Mouse (Mus musculus) C2C12 (cell line): ENCODE measurements around the gene Sema4d. TPM values are rescaled to one million over a fixed set of nuclear protein-coding genes. Genes with fewer than 3 reads are reported as not detected.

Source experiments
- H3K27me3 ChIP-seq: one replicate; pipeline ENCODE4 v1.6.1; 2011; ENCODE audit not compliant: control insufficient read depth, insufficient read depth, insufficient read length
- H3K36me3 ChIP-seq: one replicate; pipeline ENCODE4 v1.6.1; 2011; ENCODE audit not compliant: control insufficient read depth, insufficient read depth
- H3K4me3 ChIP-seq: one replicate; pipeline ENCODE4 v1.5.1; 2011; ENCODE audit warnings: mild to moderate bottlenecking, control low read depth; ENCODE audit not compliant: poor library complexity, insufficient read depth, severe bottlenecking
- H3K79me2 ChIP-seq: one replicate; pipeline ENCODE4 v1.6.1; 2011; ENCODE audit not compliant: control insufficient read depth, insufficient read depth
- H3K79me3 ChIP-seq: one replicate; pipeline ENCODE4 v1.6.1; 2011; ENCODE audit warnings: low read depth, control low read depth
- H3ac ChIP-seq: one replicate; pipeline ENCODE3; 2011; ENCODE audit warnings: low read depth; ENCODE audit not compliant: control insufficient read depth, insufficient read length
- CEBPB ChIP-seq: IDR thresholded peaks from one replicate; pipeline ENCODE4 v1.6.1; 2011; ENCODE audit warnings: low read depth, mild to moderate bottlenecking, control low read depth, moderate library complexity
- CTCF ChIP-seq: IDR thresholded peaks from one replicate; pipeline ENCODE4 v1.5.1; 2011; ENCODE audit not compliant: control insufficient read depth, insufficient read depth, insufficient read length
- FOSL1 ChIP-seq: IDR thresholded peaks from one replicate; pipeline ENCODE4 v1.8.0; 2011; ENCODE audit warnings: mild to moderate bottlenecking, low read length; ENCODE audit not compliant: poor library complexity, insufficient read depth, severe bottlenecking
- MAX ChIP-seq: IDR thresholded peaks from one replicate; pipeline ENCODE4 v1.6.1; 2011; ENCODE audit warnings: mild to moderate bottlenecking, control low read depth
- MYOD1 ChIP-seq: IDR thresholded peaks from one replicate; pipeline ENCODE4 v1.6.1; 2011; ENCODE audit warnings: low read depth; ENCODE audit not compliant: control insufficient read depth, insufficient read length
- MYOG ChIP-seq: IDR thresholded peaks from one replicate; pipeline ENCODE4 v1.6.1; 2011; ENCODE audit not compliant: control insufficient read depth, insufficient read length; ENCODE audit errors: extremely low read depth
- USF1 ChIP-seq: IDR thresholded peaks from one replicate; pipeline ENCODE4 v1.6.1; 2011; ENCODE audit warnings: low read depth, mild to moderate bottlenecking, control low read depth, moderate library complexity
- polyA plus RNA-seq: library from polyadenylated mRNA; unstranded; fragments of >200 nt; fragmentation: generic; extraction: Trizol; gene quantifications from one replicate; pipeline ENCODE4 v1.2.1, GENCODE M21; 2012; ENCODE audit warnings: missing spikeins

The Sema4d gene
- polyA plus RNA-seq, 1 experiment, result 0.20 TPM

DNA sequence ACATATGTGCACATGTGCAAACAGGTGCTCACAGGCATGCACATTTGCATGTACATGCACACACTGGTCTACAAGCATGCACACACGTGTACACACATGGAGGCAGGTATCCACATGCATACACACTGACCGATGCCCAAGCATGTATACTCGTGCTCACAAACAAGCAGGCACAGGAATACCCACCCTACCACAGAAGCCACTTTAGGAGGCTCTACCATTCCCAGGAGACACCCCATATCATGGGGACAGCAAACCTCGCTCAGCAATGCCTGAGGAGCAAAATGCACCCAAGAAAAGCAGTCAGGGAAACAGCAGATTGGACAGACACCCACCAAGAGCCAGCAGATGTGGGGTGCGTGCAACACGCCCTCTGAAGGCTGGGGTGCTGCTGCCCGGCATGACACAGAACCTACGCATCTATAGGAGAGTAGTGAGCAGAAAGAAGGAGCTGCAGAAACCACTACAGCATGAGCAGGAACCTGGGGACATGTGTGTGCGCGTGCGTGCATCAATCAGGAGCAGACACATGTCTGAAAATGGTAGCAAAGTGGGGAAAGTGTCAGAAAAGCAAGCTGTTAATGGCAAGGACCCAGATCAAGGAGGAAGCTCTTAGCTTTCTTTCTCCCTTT lies 15.1 kb downstream of the Sema4d start:
- Histone ChIP-seq H3K79me2 (no peaks in the 10 kb centered on the region), H3K27me3 (peaks cover 5% of the 10 kb centered on the region), H3ac (no peak overlapping the region), H3K36me3 (no peaks in the 10 kb centered on the region), H3K79me3 (no peaks in the 10 kb centered on the region), H3K4me3 (no peak overlapping the region)
- TF ChIP-seq MYOD1 (no peak), FOSL1 (no peak), CEBPB (no peak), MAX (no peak), MYOG (no peak), CTCF (no peak), USF1 (no peak)

DNA sequence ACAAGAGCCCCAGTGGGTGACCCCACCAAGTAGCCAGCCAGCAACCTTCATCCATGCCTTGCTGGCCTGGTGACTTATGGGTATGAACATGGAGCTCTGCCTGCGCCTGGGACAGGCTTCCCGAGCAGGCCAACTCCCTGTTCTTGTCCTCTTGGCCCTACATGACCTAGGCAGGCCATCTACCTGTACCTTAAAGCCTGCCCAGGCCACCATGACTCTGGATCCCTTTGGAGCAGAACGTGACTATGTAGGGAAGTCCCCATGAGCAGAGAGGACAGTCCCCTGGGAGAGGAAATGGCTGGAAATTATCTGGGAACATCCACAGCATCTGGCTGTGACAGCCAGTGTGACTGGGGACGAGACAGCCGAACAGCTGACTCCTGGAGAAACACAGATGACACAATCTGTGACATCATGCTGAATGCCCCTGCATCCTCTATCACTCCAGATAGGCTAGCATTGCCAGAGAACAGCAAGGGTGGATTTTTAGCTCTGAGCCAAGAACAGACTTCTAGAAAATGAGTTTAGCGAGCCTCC lies 15.7 kb downstream of the Sema4d start:
- Histone ChIP-seq H3K79me2 (no peaks in the 10 kb centered on the region), H3ac (no peak overlapping the region), H3K27me3 (peaks cover 5% of the 10 kb centered on the region), H3K4me3 (no peak overlapping the region), H3K79me3 (no peaks in the 10 kb centered on the region), H3K36me3 (no peaks in the 10 kb centered on the region)
- TF ChIP-seq MAX (no peak), CEBPB (no peak), MYOG (no peak), CTCF (no peak)

- Histone ChIP-seq H3K4me3 (no peak overlapping the region), H3ac (no peak overlapping the region), H3K27me3 (peaks cover 3% of the 10 kb centered on the region), H3K36me3 (no peaks in the 10 kb centered on the region), H3K79me3 (no peaks in the 10 kb centered on the region), H3K79me2 (no peaks in the 10 kb centered on the region)
- TF ChIP-seq CEBPB (no peak), USF1 (no peak), MYOD1 (no peak), MYOG (no peak), MAX (no peak)
Observed at GRCm38 (mm10) chr13:51777048-51777737, 16.4 kb downstream of the Sema4d start.

DNA sequence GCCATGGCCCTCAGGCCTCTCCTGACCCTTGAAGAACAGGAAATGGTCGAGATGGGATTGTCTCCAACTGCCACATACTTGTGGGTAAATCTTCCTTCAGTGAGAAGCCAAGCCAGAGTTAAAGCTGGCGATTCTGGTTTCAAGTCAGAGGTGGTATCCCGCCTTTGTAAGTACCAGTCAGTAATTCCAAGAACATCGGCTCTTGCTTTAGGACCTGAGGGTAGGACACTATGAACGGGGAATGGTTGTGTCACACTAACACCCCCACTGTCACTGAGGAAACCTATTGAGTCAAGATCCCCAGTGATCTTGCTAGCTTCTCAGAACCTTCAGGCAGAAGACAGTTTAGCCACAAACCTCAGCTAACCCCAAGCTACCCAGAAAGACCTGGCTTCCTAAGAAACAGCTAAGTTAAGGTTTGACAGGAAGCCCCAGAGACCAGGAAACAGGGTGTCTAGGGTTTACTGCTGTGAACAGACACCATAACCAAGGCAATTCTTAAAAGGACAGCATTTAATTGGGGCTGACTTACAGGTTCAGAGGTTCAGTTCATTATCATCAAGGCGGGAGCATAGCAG lies 17.3 kb downstream of the Sema4d start:
- Histone ChIP-seq H3K79me3 (no peaks in the 10 kb centered on the region), H3ac (no peak overlapping the region), H3K4me3 (no peak overlapping the region), H3K36me3 (no peaks in the 10 kb centered on the region), H3K79me2 (no peaks in the 10 kb centered on the region), H3K27me3 (peaks cover 6% of the 10 kb centered on the region)
- TF ChIP-seq MYOD1, result no peak
- TF ChIP-seq CEBPB, result no peak
- TF ChIP-seq CTCF, result no peak
- no peak for TF ChIP-seq USF1
- no peak for TF ChIP-seq MYOG
- TF ChIP-seq FOSL1, result no peak
- TF ChIP-seq MAX, result no peak

- H3K36me3 ChIP-seq, result no peaks in the 10 kb centered on the region
- H3K4me3 ChIP-seq, result no peak overlapping the region
- TF ChIP-seq MYOD1 (no peak), MYOG (no peak), USF1 (no peak), CTCF (no peak), CEBPB (no peak), MAX (no peak), FOSL1 (no peak)
- no peaks in the 10 kb centered on the region for H3K79me3 ChIP-seq
- H3K79me2 ChIP-seq, result no peaks in the 10 kb centered on the region
- H3ac ChIP-seq, result no peak overlapping the region
- peaks cover 8% of the 10 kb centered on the region for H3K27me3 ChIP-seq
Observed at GRCm38 (mm10) chr13:51771802-51772206, 21.7 kb downstream of the Sema4d start.
